Mouse (Mus musculus): ENCODE data around the gene Slit1.

GRCm38 (mm10) chr19:41766628-41767027 is 23.2 kb upstream of the Slit1 start:
- TF ChIP-seq CTCF (IDR thresholded peaks at IDR 0.05; ENCODE audit: insufficient read depth, low read length) (no peak), POLR2A (IDR thresholded peaks at IDR 0.05; ENCODE audit: borderline replicate concordance, extremely low read depth, low read depth, low read length) (no peak)
